Mouse (Mus musculus) mouse embryonic stem cell (cell line): ENCODE measurements around the gene Trem1.

Source experiments
- in situ Hi-C, 2 experiments: fragments of 300-500 bp; cut with MboI; formaldehyde crosslinking; loops; 1 replicate in 1 of 2; 3 replicates in 1 of 2; pipeline ENCODE4 v1.14.3; 2019 to 2020; ENCODE audit warnings: low sequenced_read_pairs in 2 of 2, low pct_unique_long_range_greater_than_20kb in 1 of 2, mixed read lengths in 1 of 2; ENCODE audit not compliant: unreplicated experiment in 1 of 2

The Trem1 gene

DNA sequence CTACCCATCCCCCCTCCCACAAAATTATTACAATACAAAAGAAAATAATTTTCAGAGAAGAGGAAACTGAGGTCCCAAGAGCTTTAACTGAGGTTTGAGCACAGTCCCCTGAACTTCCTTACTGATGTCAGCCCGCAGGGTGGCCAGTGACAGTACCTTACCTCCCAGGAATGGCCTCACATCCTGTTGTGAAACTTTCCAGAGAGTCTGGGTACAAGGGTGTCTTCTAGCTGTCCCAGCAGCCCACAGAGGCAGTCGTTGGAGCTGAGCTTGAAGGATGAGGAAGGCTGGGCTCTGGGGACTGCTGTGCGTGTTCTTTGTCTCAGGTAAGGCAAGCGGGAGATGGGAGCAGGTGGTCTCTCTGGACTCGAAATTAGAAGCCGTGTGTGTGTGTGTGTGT is at the start of gene Trem1:
Gene Trem1, plus strand, starts transcription at position 251 of the 400 bp plus-strand sequence.
- in situ Hi-C loops: loop anchor here in 1 of 2 experiments (10.0 kb wide), 1 partner anchor 88 kb away; the partner anchor contains the start of gene 9830107B12Rik

DNA sequence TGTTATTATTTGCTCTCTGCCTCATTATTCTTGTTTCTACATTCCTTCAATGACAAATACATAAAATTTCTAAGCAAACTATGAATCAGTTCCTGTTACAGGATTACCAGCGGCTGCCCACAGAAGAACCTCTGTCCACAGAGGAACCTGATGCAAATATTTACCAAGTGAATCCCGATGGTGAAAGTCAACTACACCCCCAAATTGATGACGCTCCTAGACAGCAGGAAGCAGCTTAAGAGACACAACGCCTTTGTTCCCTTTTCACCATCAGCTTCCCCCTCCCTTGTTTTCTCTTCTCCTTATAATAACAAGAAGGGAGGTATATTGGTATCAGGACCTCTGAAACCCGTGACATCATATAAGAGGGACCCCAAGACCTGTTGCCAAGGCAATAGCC is 47.3 kb upstream of the Trem1 start:
- in situ Hi-C loops: no loop called here

DNA sequence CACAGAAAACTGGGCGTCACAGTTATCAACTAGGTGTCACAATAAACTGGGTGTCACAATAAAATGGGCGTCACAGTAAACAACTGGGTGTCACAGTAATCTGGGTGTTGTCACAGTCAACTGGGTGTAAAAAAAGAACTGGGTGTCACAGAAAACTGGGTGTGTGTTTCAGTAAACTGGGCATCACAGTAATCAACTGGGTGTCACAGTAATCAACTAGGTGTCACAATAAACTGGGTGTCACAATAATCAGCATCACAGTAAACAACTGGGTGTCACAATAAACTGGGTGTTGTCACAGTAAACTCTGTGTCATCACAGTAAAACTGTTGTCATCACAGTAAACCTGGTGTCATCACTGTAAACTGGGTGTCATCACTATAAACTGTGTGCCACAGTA is 40.2 kb upstream of the Trem1 start:
- in situ Hi-C loops: no loop called here

DNA sequence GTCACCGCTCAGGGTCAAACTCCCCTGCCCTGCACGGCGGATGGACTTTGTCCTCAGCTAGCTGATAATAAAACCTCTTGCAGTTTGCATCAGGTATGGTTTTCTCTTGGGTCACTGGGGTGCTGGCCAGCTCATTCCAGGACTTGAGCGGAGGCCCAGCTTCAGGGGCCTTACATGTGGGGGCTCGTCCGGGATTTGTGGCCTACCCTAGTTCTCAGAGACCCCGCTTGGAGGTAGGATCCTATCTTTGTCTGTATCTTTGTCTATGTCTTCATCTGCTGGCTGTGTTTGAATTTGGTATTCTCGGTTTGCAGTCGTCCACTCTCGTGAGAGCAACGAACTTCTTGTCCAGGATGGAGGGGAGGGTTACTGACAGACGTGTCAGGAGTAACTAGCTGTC is 29.5 kb upstream of the Trem1 start:
- in situ Hi-C loops: no loop called here

DNA sequence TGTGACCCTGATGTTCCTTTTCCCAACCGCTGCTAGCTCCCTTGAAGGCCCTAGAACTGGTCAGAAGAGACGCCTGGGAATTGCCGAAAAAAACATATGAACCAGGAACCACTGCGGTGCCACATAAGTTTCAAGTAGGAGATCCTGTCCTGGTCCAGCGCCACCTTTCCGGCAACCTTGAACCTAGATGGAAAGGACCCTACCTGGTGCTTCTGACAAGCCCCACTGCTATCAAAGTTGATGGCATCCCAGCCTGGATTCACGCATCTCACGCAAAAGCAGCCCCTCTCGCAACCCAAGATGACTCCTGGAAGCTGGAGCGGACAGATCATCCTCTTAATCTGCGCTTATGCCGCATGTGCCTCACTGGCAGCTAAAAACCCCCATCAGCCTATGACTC is 20.0 kb upstream of the Trem1 start:
- in situ Hi-C loops: no loop called here

DNA sequence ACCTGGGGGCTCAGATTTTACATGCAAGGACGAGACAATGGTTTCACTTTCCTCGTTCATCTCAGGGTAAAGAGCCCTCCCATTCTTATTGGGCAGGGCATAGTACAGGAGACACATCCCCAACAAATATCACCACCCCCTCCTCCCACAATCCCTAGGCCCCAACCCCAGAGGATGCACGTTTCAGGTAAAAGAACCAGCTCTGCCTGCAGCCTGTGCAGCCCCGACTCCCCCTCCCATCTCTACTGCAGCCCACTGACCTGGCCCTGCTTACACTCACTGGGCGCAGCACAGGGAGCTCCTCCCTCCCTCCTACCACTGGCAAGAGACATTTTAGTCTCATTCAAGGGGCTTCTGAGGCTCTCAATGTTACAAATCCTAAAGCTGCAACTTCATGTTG is 19.1 kb upstream of the Trem1 start:
- in situ Hi-C loops: no loop called here

DNA sequence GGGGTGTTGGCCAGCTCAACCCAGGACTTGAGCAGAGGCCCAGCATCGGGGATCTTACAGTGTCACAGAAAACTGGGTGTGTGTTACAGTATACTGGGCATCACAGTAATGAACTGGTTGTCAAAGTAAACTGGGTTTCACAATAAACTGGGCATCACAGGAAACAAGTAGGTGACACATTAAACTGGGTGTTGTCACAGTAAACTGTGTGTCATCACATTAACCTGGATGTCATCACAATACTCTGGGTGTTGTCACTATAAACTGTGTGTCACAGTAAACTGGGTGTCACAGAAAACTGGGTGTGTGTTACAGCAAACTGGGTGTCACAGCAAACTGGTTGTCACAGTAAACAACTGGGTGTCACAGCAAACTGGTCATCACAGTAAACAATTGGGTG is 17.1 kb upstream of the Trem1 start:
- in situ Hi-C loops: no loop called here

DNA sequence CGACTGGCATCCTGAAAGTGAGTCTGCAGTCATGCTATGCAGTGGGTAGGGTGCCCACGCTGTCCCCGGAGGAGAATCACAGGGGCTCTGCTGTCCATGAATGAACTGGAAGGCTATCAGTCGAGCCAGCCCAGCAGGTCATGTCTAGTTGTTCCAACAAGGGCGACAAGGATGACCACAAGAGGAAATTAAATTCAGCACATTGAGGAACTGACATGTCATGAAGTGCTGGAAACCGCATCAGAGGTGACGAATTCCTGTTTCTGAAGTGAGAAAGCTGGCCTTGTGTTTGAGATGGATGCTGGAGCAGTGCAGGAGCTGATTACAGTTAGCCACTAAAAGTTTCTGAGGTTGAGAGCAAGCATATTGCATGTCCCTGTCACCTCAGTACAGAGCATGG is 1.9 kb upstream of the Trem1 start:
- in situ Hi-C loops: loop anchor here in 1 of 2 experiments (10.0 kb wide), 1 partner anchor 86 kb away; the partner anchor contains the start of gene 9830107B12Rik

DNA sequence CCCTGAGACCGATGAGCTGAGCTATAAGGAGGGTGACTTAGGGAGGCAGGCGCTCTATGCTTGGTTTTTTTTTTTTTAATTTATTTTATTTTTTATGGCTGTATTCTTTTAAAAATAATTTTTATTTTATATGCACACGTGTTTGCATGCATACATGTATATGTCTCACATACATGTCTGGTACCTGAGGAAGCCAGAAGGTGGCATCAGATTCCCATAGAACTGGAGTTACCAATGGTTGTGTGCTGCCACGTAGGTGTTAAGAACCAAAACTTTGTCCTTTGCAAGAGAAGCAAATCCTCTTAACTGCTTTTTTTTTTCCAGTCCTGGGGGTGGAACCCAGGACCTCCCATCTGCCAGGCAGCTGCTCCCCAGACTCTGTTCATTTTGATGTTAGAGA is 1.2 kb downstream of the Trem1 start:
- in situ Hi-C loops: loop anchor here in 1 of 2 experiments (10.0 kb wide), 1 partner anchor 89 kb away; the partner anchor contains the start of gene 9830107B12Rik

DNA sequence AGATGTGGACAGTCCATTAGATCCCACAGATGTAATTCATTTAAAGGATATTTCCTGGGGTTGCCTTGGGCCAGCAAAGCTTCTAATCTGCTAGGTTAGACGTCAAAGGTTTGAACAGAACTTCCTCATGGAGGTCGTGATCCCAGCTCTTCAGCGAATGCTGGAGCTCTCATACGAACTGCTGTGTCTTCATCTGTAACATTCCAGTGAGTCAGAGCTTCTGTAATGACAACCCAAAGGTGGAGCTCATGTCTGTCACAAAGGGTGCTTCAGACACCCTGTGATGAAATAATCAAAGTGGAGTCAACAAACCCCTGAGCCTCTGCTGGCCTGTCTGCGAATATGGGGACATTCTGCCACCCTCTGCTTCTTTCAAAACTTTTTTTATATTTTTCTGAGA is 2.0 kb downstream of the Trem1 start:
- in situ Hi-C loops: loop anchor here in 1 of 2 experiments (10.0 kb wide), 1 partner anchor 90 kb away; the partner anchor contains the start of gene 9830107B12Rik

DNA sequence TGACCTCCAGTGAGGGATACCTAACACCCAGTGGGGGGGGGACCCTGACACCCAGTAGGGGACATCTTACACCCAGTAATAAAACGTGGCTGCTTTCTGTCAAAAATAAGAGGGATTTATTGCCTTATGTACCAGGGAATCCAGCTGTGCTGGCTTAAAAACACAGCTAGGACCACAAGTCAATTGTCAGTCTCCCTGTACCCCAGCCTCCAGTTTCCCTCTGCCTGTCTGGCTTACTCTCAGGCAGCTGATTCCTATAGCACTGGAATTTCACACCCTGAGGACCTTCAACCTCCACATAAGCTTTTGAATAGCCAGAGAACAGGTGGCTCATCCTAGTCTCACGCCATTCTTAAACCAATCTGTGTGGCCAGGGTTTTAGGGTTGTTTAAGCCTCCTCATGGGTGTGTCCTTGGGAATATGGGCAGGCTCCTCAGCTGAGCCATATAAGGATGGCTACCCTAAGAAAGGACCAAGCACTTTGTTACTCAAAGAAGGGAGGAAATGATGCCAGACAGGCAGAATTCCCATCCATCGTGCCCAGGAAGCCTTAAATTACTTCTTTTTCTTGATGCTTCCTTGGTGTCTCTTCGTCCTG is 3.3 kb downstream of the Trem1 start:
- in situ Hi-C loops: loop anchor here in 1 of 2 experiments (10.0 kb wide), 1 partner anchor 91 kb away; the partner anchor contains the start of gene 9830107B12Rik

DNA sequence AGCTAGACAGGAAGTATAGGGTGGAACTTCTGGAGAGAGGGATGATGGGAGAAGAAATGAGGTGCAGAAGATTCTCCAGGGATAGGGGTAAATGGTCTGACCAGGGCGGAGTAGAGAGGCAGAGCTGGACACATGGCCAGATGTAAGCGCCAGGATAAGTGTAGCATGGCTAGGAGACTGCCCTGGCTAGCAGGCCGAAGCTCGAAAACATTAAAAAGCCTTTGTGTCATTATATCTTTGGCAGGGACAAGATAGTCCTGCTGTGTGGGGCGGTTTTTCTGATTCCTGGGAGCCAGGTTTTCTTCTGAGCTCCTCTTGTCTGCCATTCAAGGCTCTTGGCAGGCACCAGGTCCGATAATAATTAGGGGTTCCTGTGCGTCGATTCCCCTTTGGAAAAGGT is 5.1 kb downstream of the Trem1 start:
- in situ Hi-C loops: loop anchor here in 1 of 2 experiments (10.0 kb wide), 1 partner anchor 93 kb away; the partner anchor contains the start of gene 9830107B12Rik

DNA sequence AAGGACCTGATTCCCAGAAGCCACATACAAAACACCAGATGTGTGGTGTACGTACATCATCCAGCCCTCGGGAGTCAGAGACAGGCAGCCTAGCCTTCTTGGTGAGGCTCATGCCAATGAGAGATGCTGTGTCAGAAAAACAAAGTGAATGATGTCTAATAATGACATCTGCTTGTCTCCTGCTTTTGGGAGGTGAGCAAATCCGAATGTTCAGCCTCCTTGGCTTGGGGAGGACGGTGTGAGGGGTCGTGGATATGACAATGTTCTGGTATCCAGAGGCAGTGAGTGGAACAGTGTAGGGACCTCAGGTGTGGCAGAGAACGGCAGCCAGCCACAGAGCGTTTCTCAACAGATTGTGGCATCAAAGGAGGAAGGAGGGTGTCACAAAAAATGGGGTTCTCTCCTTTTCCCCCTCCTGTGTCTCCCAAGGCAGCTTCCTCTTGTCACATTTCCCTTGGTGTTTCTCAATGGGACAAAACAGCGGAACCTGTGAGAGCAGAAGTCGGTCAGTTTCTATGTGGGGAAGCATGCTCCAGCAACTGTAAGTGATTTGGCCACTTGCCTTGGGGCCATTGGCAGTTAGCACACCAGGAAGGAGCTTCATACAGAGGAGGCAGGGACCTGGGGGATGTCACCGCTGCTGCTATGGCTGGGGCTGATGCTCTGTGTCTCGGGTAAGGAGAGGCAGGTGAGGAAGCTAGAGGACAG is 14.8 kb downstream of the Trem1 start, which contains the start of gene Trem3:
Gene Trem3, plus strand, starts transcription at position 557 of the 708 bp plus-strand sequence.
- in situ Hi-C loops: no loop called here

DNA sequence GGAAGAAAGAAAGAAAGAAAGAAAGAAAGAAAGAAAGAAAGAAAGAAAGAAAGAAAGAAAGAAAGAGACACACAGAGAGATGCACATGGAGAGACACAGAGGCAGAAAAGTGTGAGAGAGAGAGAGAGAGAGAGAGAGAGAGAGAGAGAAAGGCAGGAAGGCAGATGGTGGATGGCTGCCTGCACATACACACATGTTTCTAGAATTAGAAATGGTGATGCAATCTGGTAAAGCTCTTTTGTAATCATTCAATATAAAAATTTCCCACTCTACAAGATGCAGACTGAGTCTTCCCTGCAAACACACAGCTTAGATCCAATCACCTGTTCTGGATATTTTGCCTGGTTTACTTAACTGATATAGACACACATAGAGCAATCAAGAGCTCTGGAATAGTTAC is 16.5 kb downstream of the Trem1 start:
- in situ Hi-C loops: no loop called here

DNA sequence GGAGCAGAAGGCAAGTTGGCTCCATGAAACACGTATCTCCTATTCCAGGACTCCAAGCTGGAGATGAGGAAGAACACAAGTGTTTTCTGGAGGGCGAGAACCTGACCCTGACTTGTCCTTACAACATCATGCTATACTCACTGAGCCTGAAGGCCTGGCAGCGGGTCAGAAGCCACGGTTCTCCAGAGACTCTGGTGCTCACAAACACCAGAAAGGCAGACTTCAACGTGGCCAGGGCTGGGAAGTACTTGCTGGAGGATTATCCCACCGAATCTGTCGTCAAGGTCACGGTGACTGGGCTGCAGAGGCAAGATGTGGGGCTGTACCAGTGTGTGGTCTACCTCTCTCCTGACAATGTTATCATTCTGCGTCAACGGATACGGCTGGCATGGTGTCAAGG is 16.9 kb downstream of the Trem1 start:
- in situ Hi-C loops: no loop called here

DNA sequence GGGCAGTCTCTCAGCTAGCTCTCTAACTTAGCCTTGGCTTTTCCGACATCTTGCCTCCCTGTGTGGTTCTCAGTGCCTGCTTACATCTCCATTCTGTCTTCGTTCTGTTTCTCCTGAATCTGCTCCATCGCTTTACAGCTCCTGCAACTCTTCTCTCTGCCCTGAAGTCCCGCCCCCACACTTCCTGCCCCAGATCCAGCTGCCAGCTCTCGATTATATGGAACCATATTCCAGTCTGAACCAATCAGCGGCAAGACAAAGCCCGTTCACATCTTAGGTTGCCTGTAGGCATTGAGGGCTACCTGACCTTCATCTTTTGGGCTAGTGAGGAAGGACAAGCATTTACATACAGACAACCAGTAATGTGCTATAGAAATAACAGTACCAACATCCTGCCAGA is 18.1 kb downstream of the Trem1 start:
- in situ Hi-C loops: no loop called here

DNA sequence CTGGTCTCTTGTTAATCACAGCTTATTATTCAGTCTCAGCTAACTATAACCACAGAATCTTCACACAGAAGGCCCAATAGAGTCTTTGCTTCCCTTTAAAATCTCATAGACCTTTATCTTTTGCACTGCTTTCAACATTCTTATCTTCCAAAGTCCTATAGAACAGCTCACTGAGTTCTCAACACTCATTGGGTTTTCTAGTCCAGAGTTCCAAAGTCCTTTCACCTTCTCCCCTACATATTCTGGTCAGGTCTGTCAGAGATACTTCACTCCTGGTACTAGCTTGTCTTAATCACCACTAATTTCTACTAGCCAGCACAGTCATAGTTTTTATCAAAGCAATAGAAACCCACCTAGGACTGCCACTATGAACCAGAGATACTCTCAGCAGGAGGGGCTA is 24.0 kb downstream of the Trem1 start:
- in situ Hi-C loops: no loop called here

DNA sequence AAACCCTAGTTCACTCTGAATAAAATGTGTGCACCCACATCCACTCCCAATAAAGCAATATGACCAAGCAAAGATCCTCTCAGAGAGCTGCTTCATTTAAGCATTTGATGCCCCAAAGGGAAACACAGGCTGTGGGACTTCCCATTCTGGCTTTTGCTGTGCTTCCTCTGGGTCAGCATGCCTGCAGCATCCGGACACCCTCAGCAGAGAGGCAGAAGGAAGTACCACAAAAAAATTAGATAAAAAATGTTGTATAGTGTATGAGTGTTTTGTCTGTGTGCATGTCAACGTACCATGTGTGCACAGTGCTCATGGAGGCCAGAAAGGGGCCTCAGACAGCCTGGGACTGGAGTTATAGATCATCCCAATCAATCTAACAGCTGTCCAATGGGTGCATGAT is 29.3 kb downstream of the Trem1 start:
- in situ Hi-C loops: no loop called here

DNA sequence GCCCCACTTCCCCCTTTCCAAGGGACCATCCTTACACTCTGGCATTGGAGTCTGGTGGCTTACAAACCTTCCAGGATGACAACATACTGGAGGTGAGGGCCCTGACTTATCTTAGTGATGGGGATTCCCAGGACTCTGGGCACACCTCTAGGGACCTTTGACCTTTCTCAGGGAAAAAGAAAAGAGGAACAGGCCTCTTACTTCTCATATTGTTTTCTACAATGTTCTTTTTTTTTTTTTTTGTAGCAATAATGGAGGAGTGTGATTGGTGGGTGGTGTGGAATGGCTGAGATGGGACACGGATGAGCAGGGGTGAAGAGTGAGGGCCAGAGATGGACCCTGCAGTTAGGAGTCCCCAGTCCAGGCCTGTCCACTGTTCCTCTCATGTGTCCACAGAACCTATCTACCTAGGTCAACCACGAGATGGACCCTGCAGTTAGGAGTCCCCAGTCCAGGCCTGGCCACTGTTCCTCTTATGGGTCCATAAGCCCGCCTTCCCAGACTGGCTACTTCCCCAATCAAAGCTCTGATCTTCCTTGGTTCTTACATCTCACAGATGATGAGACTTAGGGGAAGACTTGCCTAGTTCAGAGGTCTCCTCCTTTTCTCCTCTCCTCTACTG is 31.3 kb downstream of the Trem1 start, which contains the start of gene Treml4:
Gene Treml4, plus strand, starts transcription at position 555 of the 622 bp plus-strand sequence.
- in situ Hi-C loops: no loop called here
